Mouse (Mus musculus) T-helper 1 cell (primary cell): ENCODE measurements around the gene Tsg101.

ENCODE experiments used
- in situ Hi-C: fragments of 300-600 bp; cut with MboI, MseI; formaldehyde crosslinking; loops from one replicate; pipeline ENCODE4 v1.15.1; 2025; ENCODE audit warnings: high pct_unique_total_duplicates

The Tsg101 gene

DNA sequence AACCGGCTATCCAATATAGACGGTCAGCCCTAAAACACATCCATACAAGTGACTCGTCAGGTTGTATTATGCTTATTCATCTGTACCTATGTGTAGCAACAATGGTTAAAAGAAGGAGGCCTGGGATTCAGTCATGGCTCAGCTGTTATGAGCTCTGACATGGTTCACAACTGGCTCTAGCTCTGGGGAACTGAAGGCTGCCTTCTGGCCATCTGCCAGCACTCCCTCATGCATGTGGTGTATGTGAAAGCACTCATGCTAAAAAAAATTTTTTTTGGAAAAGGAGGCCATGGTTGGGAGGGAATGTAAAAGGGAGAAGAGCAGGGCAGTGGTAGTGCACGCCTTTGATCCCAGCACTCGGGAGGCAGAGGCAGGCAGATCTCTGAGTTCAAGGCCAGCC, 39.9 kb downstream of the Tsg101 start:
- in situ Hi-C loops = no loop called here

DNA sequence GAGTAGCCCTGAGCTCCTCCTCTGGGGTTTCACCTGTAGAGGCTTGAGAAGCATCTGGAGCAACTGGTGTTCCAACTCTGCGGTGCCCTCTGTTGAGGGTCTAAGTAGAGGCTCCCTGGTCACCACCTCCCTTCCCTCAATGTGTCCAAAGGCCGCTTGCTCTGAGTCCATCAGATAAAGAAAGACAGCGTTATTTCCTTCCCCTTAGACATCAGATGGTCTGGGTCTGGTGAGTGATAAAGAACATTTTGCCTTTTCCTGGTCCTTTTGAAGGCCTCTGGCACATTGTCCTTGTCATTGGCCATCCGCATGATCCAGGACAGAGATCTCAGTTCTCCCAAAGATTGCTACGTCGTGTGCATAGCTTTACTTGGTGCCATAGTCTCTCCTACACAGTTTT, 42.5 kb downstream of the Tsg101 start:
- in situ Hi-C loops = no loop called here

DNA sequence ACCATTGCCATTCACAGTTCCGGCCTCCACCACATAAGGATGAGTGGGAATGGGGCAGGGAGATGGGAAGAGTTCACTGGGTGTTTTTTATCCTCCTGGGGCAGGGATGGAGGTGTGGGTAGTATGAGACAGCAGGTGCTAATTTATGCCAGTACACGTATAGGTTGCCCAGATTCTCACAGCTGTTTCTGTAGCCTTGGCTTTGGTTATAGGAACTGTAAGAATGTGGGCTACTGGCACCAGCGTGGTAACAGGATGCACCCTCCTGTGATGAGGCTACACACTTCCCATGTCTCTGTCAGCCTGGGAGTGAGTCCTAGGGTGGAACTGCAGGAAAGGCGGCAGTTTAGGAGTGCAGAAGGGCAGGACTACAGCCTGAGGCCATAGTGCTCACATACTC, 42.9 kb downstream of the Tsg101 start:
- in situ Hi-C loops = no loop called here

DNA sequence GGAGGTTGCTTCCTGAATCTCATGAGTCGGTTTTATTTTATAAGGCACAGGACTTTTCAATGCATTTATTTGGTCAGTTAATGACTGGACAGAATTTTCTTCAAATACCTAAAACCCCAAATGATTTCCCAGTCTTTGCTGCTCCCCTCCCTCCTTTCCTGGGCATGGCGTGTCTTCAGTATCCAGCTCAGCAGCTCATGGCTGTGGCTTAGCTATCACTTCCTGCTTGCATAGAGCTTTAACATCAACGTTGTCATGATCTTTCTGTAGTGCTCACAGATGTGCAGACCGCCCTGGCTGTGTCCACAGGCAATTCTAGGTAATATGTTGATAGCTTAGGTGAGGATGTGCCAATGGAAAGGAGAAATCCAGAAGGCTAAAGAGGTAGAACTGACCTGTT, 47.8 kb downstream of the Tsg101 start:
- in situ Hi-C loops = no loop called here

DNA sequence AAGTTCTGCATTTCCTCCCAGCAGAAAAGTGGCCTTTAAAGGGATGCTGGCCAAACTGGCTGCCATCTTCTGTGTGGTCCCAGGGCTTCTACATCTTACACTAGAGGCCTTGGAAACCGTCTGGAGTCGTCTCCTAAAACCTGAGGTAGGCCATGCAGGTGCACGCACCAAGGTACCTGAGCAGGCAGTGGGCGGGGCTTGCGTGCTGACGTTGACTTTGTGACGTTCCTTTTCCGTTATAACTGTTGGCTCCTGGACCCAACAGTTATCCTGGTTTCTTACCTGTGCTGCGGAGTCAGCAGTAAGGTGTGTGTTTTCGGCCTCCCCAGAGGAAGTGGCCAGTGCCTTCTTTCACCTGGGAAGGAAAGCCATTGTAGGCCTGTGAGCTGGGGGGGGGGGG, 58.8 kb downstream of the Tsg101 start, which contains the start of gene Ldhc:
TSS of gene Ldhc (plus strand) at position 208 of the 400 bp plus-strand sequence.
- in situ Hi-C loops = no loop called here

DNA sequence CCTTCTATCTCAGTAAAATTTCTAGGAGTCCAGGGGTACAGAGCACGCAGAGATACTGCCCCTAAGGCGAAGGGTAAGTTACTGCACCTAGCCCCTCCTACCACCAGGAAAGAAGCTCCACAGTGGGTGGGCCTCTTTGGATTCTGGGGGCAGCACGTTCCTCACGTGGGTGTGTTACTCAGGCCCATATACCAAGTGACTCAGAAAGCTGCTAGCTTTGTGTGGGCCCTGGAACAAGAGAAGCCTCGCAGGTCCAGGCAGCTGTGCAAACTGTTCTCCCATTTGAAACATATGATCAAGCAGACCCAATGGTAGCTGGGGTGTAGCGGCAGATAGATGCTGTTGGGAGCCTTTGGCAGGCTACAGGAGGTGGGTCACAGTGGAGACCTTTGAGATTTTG, 60.7 kb downstream of the Tsg101 start:
- in situ Hi-C loops = no loop called here

DNA sequence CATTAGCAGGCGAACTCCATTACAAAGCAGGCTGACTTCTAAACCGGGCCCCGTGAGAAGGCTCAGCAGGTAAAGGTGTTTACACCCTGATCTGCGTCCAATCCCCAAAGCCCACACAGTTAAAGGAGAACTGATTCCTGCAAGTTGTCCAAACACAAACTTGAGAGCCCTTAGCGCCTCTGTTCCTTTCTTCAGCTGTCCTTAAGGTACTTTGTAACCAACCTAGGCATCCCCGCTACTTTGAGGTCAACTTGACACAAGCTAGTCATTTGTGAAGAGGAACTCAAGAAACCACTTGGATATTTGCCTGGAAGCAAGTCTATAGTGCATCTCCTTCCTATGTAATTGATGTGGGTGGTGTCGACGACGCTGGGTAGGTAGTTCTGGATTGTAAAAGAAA, 62.3 kb downstream of the Tsg101 start:
- in situ Hi-C loops = no loop called here

DNA sequence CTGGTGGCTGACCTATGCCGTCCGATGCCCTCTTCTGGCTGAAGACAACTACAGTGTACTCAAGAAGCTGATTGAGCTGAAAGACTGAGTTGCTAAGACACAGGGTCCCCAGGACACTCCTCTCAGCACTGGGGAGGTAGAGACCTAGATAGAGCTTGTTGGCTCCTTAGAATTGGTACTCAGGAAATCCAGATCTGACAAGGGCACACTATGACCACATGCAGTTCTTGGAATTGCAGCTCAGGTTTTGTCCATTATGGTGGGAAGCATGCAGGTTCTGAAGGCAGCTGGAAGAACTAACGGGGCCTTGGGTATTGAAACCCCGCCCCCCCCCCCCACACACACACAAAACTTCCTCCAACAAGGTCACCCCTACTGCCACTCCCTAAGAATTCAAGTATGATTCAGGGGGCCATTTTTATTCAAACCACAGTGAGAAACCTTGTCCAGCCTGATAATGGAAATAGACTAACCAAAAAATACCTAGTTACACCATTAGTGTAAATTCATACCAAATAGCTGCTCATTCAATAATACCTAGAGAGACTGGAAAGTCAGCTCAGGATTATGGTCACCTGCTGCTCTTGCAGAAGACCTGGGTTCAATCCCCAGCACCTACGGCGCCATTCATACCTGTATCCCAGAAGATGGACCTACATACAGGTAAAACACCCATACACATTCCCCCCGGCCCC, 63.8 kb downstream of the Tsg101 start:
- in situ Hi-C loops = no loop called here

DNA sequence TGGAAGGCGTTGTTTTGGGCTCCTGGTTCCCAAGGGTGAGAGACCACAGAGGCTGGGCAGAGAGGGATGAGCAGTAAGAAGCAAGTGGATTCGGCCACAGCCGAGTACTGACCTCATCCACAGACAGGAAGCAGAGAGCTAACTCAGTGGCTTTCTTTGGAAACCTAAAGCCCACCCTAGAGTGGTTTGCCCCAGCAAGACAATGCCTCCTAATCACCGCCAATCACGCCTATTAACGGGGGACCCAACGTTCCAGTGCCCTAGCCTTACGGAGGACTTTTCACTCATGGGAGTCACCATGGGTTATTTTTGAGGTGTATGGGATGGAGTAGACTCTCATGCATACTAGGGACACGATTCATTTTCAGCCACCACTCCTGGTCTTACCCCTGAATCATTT, 66.4 kb downstream of the Tsg101 start:
- in situ Hi-C loops = loop anchor here (5.0 kb wide), 1 partner anchor 44 kb away; no protein-coding TSS in a partner anchor

DNA sequence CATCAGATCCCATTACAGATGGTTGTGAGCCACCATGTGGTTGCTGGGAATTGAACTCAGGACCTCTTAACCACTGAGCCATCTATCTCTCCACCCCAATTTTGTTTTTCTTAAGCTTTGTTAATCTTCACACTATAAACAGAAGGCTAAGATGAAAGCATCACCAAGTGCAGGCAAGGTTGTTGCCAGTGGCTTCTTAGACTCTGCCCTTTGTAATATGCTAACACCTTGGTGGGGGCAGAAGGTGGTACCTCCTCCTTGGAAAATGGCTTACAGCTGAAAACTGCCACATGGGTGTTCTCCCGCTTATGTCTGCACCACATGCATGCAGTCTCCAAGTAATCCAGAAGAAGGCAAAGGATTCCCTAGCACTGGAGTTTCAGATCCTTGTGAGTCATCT, 67.1 kb downstream of the Tsg101 start:
- in situ Hi-C loops = loop anchor here (5.0 kb wide), 1 partner anchor 45 kb away; no protein-coding TSS in a partner anchor

DNA sequence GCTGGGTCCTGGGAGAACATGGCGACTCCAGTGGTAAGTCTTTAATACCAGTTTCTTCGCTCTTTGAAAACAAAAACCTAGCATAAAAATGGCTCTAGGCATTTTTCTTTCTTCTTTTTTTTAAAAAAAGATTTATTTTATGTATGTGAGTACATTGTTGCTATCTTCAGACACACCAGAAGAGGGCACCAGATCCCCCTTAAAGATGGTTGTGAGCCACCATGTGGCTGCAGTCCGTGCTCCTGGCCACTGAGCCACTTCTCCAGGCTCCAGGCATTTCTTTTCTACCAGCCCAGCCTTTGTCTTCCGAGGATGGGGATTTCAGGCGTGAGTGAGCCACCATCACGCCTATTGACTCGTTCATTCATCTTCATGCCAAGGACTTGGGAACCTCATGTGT, 68.7 kb downstream of the Tsg101 start:
- in situ Hi-C loops = loop anchor here (5.0 kb wide), 1 partner anchor 46 kb away; no protein-coding TSS in a partner anchor

DNA sequence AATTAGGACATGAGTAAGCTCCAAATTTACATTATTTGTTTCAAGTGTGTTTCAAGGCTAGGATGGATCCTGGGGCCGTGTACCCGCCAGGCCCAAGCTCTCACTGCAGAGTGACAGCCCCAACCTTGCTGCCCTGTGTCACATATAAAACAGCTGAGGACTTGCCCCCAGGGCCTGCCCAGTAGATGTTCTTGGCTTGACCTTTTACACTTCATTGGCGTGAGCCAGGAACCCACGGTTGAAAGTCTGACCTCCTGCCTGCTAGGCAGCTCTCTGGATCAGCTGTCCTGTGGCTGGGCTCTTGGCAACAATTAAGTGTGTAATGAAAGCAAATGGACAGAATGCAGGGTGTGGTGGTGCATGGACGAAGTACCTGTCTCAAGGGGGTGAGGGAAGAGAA, 70.5 kb downstream of the Tsg101 start:
- in situ Hi-C loops = no loop called here

DNA sequence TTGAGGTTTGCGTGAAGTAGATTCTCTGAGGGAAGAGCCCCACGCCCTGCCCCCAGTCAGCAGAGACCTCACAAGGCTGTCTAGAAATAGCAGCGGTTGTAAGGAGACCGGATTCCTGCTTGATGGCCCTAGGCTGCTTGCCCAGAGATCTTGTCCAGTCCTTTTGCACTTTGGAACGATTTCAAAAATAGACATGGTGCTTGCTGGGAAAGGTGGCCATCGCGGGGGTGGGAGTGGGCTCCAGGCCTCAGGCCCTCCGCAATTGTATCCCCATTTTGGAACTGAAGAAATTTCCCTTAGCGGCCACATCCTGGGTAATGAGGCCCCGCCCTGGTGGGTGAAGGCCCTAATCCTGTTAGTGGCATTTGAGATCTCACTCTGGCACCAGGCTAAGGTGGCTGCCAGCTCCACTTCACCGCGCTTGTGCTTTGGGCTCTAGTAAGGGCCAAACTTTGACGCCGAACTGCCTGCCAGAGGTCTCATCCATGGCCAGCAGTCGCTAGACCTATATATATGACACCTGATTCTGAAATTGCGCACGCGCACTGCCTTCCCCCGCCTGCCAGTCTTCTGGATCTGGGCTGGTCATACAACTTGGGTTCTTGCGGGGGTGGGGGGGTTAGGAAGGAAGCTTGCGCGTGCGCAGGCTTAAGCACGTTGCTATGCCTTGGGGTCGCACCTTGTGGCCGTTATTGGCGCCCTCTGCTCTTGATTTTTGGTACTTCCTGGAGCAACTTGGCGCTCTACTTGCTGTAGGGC, 73.1 kb downstream of the Tsg101 start:
- in situ Hi-C loops = no loop called here

DNA sequence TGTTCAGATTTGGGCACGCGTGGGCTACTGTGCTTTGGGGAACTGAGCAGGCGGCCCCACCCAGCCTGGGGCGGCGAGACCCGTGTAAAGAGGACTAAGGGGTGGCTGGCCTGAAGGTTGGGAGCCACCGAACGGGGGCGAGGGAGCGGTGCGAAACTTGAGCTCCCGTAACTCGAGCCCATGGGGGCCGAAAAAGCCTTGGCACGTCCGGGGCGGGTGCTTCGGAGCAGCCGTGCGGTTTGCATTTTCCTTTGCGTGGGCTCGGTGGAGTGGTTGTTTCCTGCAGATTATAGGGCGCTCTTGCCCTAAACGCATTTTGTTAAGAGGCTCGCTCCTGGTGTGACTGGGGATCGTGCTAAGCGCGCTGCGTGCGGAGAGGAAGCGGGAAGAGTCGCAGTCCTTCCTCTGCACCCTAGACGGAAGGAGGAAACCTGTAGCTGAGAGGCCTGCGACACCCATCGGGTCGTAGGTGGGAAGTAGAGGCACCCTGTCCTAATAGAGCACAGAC, 73.7 kb downstream of the Tsg101 start:
- in situ Hi-C loops = no loop called here

DNA sequence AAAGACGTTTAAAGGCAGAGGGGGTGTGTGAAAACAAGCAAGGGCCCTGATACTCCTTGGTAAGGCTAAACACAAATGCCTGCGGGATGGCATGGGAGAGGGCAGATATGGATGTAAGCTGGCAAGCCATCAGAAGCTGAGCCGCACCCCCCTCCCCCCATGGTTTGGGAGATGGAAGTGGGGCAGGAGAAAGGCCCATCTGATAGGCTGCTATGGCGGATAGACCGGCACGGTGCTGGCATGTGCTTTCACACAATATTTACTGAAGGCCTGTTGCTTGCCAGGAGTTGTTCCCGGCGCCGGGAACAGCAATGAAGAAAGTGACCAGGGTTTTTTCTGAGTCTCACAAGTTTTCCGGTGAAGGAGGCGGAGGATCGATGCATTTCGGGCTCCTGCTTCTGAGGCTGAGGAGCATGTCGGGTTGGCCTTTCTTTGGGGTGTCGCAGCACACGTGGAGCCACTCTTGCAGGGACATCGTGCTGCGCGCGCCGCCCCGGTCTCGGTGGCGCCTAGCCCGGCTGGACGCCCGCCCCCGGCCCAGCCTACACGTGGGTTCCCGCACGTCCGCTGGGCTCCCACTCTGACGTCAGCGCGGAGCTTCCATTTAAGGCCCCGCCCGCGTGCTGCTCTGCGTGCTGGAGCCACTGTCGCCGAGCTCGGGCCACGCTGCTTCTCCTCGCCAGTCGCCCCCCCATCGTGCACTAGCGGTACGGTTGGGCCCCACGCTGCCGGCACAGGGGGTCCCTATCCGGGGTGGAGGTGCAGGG, 74.4 kb downstream of the Tsg101 start:
- in situ Hi-C loops = no loop called here

DNA sequence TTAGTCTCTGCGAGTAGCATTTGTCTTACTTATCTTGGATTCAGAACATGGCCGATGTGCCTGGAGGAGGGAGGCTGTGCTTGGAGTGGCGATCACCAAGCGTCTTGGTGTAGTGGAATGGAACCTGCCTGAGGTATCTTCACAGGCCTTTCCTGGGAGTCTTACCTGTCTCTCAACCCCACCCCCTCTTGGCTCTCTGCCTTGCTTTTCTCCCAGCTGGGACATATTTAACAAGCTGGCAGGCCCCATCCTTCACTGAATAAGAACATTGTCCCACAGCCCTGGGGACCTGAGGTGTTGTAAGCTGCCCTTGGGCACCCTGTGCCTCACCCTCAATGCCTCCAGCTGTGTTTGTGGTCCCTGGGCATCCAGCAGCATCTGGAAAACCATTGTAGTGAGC, 76.2 kb downstream of the Tsg101 start:
- in situ Hi-C loops = loop anchor here (5.0 kb wide), 1 partner anchor 46 kb away; the partner anchor contains the start of genes Gtf2h1 and Hps5

DNA sequence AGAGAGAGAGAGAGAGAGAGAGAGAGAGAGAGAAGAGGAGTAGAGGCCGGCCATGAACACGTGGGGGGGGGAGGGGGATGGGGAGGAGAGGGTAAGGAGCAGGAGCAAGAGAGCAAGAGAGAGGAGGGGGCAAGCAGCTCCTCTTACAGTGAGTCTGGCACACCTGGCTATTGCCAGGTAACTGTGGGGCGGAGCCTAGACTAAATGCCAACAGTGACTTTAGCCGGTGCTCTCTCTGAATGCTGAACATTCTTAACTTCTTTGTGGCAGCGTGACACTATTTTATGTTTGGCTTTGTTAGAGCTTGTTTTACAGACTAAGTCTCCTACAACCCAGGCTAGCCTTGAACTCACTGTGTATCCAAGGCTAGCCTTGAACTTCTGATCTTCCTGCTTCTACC, 77.5 kb downstream of the Tsg101 start:
- in situ Hi-C loops = loop anchor here (5.0 kb wide), 1 partner anchor 45 kb away; the partner anchor contains the start of genes Gtf2h1 and Hps5

DNA sequence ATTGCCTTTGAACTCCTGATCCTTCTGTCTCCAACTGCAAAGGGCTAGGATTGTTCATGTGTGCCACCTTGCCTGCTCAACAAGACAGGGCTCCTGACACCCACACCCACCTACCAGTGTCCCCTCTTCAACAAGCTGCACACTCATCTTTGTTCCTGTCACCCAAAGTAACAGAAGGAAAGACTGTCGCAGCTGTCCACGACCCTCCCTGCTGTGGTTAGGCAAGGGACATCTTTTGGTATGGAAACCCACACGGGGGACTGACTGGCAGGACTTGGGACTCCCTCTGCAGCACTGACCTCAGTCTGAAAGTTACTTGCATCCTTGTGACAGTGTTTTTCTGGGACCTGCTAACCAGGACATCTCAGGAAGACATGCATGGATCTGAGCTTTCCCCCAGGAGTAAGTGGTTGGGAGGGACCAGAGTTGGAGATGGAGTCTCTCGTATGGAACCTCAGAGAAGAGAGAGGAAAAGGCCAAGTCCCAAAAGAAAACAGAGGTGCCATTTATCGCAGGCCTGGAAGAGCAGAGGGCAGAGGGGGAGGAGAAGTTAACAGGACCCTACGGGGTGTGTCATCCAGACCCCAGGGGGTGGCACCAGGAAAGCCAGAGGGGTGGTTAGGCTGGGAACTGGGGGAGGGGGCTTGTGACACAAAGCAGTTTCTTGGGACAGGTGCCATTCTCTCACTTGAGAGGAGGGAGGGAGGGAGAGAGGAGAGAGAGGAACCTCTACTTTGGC, 78.8 kb downstream of the Tsg101 start, which contains the start of gene Ldha:
TSS of gene Ldha (plus strand) at position 689 of the 739 bp plus-strand sequence.
- in situ Hi-C loops = loop anchor here (5.0 kb wide), 1 partner anchor 44 kb away; the partner anchor contains the start of genes Gtf2h1 and Hps5

DNA sequence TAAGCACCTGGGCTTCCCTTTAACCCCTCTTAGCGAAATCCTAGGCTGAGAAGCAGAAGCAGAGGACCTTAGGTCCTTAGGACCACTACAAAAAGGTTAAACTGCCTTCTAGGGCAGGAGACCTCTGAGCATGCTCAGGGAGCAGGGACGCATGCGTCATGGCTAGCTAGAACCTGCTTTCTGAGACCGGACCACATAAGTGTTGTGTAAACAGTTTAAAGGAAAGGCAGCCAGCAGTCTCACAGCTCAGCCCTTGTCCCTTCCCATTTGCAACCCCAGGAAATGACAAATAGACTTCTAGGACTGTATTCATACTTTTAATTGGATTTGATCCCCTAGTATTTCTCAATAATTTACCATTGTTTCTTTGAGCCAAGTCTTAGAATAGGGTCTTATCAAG, 79.4 kb downstream of the Tsg101 start:
- in situ Hi-C loops = loop anchor here (5.0 kb wide), 1 partner anchor 43 kb away; the partner anchor contains the start of genes Gtf2h1 and Hps5

DNA sequence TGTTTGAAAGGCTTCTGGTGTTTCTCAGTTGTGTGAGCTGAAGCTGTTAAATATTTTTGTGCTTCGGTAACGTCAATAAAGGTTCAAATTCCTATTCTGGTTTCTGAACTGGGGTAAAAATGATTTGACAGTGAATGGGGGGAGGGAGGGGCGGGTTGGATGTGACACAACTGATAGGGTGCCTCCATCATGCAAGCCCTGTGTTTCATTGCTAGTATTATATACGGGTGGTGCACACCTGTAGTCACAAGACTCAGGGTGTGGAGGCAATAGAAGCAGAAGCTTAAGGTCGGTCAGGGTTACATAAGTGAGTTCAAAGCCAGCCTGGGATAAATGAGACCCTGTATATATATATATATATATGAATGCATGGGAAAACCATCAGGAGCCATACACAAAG, 79.9 kb downstream of the Tsg101 start:
- in situ Hi-C loops = loop anchor here (5.0 kb wide), 1 partner anchor 43 kb away; the partner anchor contains the start of genes Gtf2h1 and Hps5

DNA sequence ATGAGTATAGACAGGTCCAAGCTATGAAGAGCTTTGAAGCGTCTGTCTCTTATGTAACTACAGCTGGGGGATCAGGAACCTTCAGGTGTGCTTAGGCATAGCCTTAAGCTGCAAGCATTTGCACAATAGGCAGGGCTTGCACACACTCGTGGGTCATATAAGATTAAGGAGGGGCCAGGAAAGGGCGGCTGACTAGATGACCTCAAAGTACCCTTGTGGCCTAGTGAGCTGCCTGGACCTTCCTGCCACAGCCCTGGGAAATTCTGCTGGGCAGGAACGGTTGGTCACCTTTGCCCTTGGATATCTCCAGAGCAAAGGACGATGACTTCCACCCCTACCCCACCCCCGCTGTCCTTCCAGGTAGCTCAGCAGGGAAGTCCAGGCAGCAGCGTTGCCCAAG, 80.3 kb downstream of the Tsg101 start:
- in situ Hi-C loops = no loop called here
